ENCODE assay signal across 8 mouse cellular contexts in the genomic region with DNA sequence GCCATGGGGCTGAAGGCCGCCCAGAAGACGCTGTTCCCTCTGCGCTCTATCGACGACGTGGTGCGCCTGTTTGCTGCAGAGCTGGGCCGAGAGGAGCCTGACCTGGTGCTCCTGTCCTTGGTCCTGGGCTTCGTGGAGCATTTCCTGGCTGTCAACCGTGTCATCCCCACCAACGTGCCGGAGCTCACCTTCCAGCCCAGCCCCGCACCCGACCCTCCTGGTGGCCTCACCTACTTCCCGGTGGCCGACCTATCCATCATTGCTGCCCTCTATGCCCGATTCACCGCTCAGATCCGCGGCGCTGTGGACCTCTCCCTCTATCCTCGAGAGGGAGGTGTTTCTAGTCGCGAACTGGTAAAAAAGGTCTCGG. TPM values are rescaled to one million over a fixed set of nuclear protein-coding genes. Genes with fewer than 3 reads are reported as not detected.
DNase-seq lines count a peak whose midpoint lies in the region; ATAC-seq and TF ChIP-seq lines count a peak whose summit lies in the region.

No protein-coding gene starts in this region.

- H3K27ac ChIP-seq in lung, embryonic 15.5 days, result peak overlapping the region; percentile 41
- peak overlapping the region; percentile 53; the same call in 1 of the 2 replicates for H3K27ac ChIP-seq in cerebellum, adult 2 months (ENCODE audit: insufficient read depth, low read length)
- H3K27ac ChIP-seq in heart, embryonic 14.5 days (replicated peaks in 1 of 2; ENCODE audit: control insufficient read depth in 1 of 2, insufficient read depth in 1 of 2, low read depth in 2 of 2, low read length in 2 of 2), result peak overlapping the region in 1 of 2 experiments; percentile 72; a peak in 2 of 4 replicates
- peak overlapping the region; percentile 86 for H3K27ac ChIP-seq in limb, embryonic 10.5 days
- peak overlapping the region; percentile 77 for H3K27ac ChIP-seq in neural tube, embryonic 13.5 days (replicated peaks)

- WGBS in lung, embryonic 15.5 days, result under 1% methylated on average over 19 of the region's 25 CpGs
- under 1% methylated on average over 25 of the region's 25 CpGs for WGBS in cerebellum, adult 2 months
- WGBS in heart, embryonic 14.5 days, result 1% methylated on average over 25 of the region's 25 CpGs
- WGBS in limb, embryonic 10.5 days, result 0% methylated on average over 25 of the region's 25 CpGs
- WGBS in neural tube, embryonic 13.5 days, result under 1% methylated on average over 25 of the region's 25 CpGs

- peak overlapping the region; percentile 86 for H3K4me2 ChIP-seq in lung, embryonic 15.5 days
- peak overlapping the region; percentile 94 for H3K4me2 ChIP-seq in heart, embryonic 14.5 days (ENCODE audit: low read length)
- H3K4me2 ChIP-seq in neural tube, embryonic 13.5 days, result peak overlapping the region; percentile 97

- no peaks in the 10 kb centered on the region for H3K27me3 ChIP-seq in lung, embryonic 15.5 days
- no peaks in the 10 kb centered on the region for H3K27me3 ChIP-seq in cerebellum, adult 2 months (ENCODE audit: control insufficient read depth, insufficient read depth, low read length)
- no peaks in the 10 kb centered on the region for H3K27me3 ChIP-seq in heart, embryonic 14.5 days (ENCODE audit: control insufficient read depth, insufficient read depth, low read length)
- H3K27me3 ChIP-seq in limb, embryonic 10.5 days (ENCODE audit: low read depth, poor library complexity, severe bottlenecking), result no peaks in the 10 kb centered on the region
- H3K27me3 ChIP-seq in neural tube, embryonic 13.5 days, result no peaks in the 10 kb centered on the region

- no peak for DNase-seq in lung, postnatal 14 days
- peak; percentile 40 to 54 for DNase-seq in cerebellum, adult 2 months
- no peak for DNase-seq in limb, embryonic 10.5 days (ENCODE audit: low spot score)
- DNase-seq in right cerebral cortex, postnatal 14 days, result no peak

- no peak for TF ChIP-seq CTCF in cerebellum, adult 2 months (IDR thresholded peaks at IDR 0.05; ENCODE audit: borderline replicate concordance, insufficient read depth, low read depth, low read length)

- peak overlapping the region; percentile 89 for H3K4me3 ChIP-seq in lung, embryonic 15.5 days
- peak overlapping the region; percentile 68 for H3K4me3 ChIP-seq in cerebellum, adult 2 months (replicated peaks; ENCODE audit: insufficient read depth, low read depth, low read length)
- peak overlapping the region; percentile 67 to 93 for H3K4me3 ChIP-seq in heart, embryonic 14.5 days (ENCODE audit: control insufficient read depth in 1 of 2, insufficient read depth in 1 of 2, low read depth in 1 of 2, low read length in 2 of 2)
- H3K4me3 ChIP-seq in limb, embryonic 10.5 days, result peak overlapping the region; percentile 61
- peak overlapping the region; percentile 78 for H3K4me3 ChIP-seq in neural tube, embryonic 13.5 days

- peak overlapping the region; percentile 90 for H3K9ac ChIP-seq in lung, embryonic 15.5 days
- peak overlapping the region; percentile 92 for H3K9ac ChIP-seq in heart, embryonic 14.5 days (ENCODE audit: low read length)
- H3K9ac ChIP-seq in neural tube, embryonic 13.5 days, result peak overlapping the region; percentile 92

- peaks cover 38% of the 10 kb centered on the region for H3K4me1 ChIP-seq in lung, embryonic 15.5 days
- peaks cover 12% of the 10 kb centered on the region for H3K4me1 ChIP-seq in cerebellum, adult 2 months (ENCODE audit: control insufficient read depth, insufficient read depth, low read length)
- H3K4me1 ChIP-seq in heart, embryonic 14.5 days (ENCODE audit: control insufficient read depth in 2 of 2, insufficient read depth in 2 of 2, low read length in 2 of 2), result peaks cover 23 to 24% of the 10 kb centered on the region in 2 experiments
- peaks cover 42% of the 10 kb centered on the region for H3K4me1 ChIP-seq in limb, embryonic 10.5 days
- peaks cover 32% of the 10 kb centered on the region for H3K4me1 ChIP-seq in neural tube, embryonic 13.5 days (replicated peaks)

- TF ChIP-seq POLR2A in cerebellum, adult 2 months (IDR thresholded peaks at IDR 0.05; ENCODE audit: borderline replicate concordance, insufficient read depth, low read length), result no peak

- H3K9me3 ChIP-seq in lung, embryonic 15.5 days, result no peaks in the 10 kb centered on the region
- H3K9me3 ChIP-seq in heart, embryonic 14.5 days (ENCODE audit: control insufficient read depth, low read length), result no peaks in the 10 kb centered on the region
- no peaks in the 10 kb centered on the region for H3K9me3 ChIP-seq in limb, embryonic 10.5 days (replicated peaks)
- no peaks in the 10 kb centered on the region for H3K9me3 ChIP-seq in neural tube, embryonic 13.5 days

- H3K36me3 ChIP-seq in lung, embryonic 15.5 days, result peaks cover 35% of the 10 kb centered on the region
- H3K36me3 ChIP-seq in heart, embryonic 14.5 days (ENCODE audit: control insufficient read depth, insufficient read depth, low read length), result peaks cover 38% of the 10 kb centered on the region
- peaks cover 40% of the 10 kb centered on the region for H3K36me3 ChIP-seq in limb, embryonic 10.5 days
- peaks cover 39% of the 10 kb centered on the region for H3K36me3 ChIP-seq in neural tube, embryonic 13.5 days

- ATAC-seq in lung, embryonic 15.5 days (ENCODE audit: borderline replicate concordance, extremely low read depth, low FRiP score, low TSS enrichment), result peak; percentile 9
- no peak for ATAC-seq in heart, embryonic 14.5 days (ENCODE audit: insufficient number of reproducible peaks, insufficient read depth, low FRiP score, low read depth)
- peak; percentile 49 for ATAC-seq in neural tube, embryonic 13.5 days (ENCODE audit: low read depth)
- ATAC-seq in monocyte, adult 5-6 weeks (replicated peaks; ENCODE audit: insufficient number of reproducible peaks, low FRiP score, low TSS enrichment, poor library complexity, severe bottlenecking), result no peak

RNA-seq across cellular contexts. Expression of a gene that starts 0.7 kb away (rescaled TPM):
- 82.6 and 85.7 TPM in 2 replicates for polyA plus RNA-seq in lung, embryonic 15.5 days (2015; fragmentation: Nextera tagmentation; extraction: Ambion mirVana)
- polyA plus RNA-seq in cerebellum, adult 2 months (2012; rRNA removed), result 84.1 and 85.5 TPM in 2 replicates
- polyA plus RNA-seq in heart, embryonic 14.5 days (2014; fragmentation: Nextera tagmentation; extraction: Ambion mirVana), result 23.3 and 24.1 TPM in 2 replicates
- polyA plus RNA-seq in limb, embryonic 10.5 days (2016; fragmentation: Nextera tagmentation; extraction: Ambion mirVana), result 118 and 120 TPM in 2 replicates
- 71.5 and 73.9 TPM in 2 replicates for polyA plus RNA-seq in neural tube, embryonic 13.5 days (2015; fragmentation: Nextera tagmentation; extraction: Ambion mirVana)
- 14.1 to 22.5 TPM (median 17.8 TPM) in 3 replicates for total RNA-seq in monocyte, adult 5-6 weeks (2017)

RNA-seq across cellular contexts. Expression of a gene that starts 5.5 kb away (rescaled TPM):
- 19.2 and 22.9 TPM in 2 replicates for polyA plus RNA-seq in lung, embryonic 15.5 days (2015; fragmentation: Nextera tagmentation; extraction: Ambion mirVana)
- 317 and 326 TPM in 2 replicates for polyA plus RNA-seq in cerebellum, adult 2 months (2012; rRNA removed)
- 9.0 and 13.0 TPM in 2 replicates for polyA plus RNA-seq in heart, embryonic 14.5 days (2014; fragmentation: Nextera tagmentation; extraction: Ambion mirVana)
- polyA plus RNA-seq in limb, embryonic 10.5 days (2016; fragmentation: Nextera tagmentation; extraction: Ambion mirVana), result 10.4 and 15.2 TPM in 2 replicates
- 13.5 and 17.0 TPM in 2 replicates for polyA plus RNA-seq in neural tube, embryonic 13.5 days (2015; fragmentation: Nextera tagmentation; extraction: Ambion mirVana)
- total RNA-seq in monocyte, adult 5-6 weeks (2017), result 119 to 200 TPM (median 169 TPM) in 3 replicates

RNA-seq across cellular contexts. Expression of a gene that starts 28.0 kb away (rescaled TPM):
- polyA plus RNA-seq in lung, embryonic 15.5 days (2015; fragmentation: Nextera tagmentation; extraction: Ambion mirVana), result 133 and 136 TPM in 2 replicates
- polyA plus RNA-seq in cerebellum, adult 2 months (2012; rRNA removed), result 175 and 196 TPM in 2 replicates
- polyA plus RNA-seq in heart, embryonic 14.5 days (2014; fragmentation: Nextera tagmentation; extraction: Ambion mirVana), result 86.9 and 93.1 TPM in 2 replicates
- 193 and 206 TPM in 2 replicates for polyA plus RNA-seq in limb, embryonic 10.5 days (2016; fragmentation: Nextera tagmentation; extraction: Ambion mirVana)
- polyA plus RNA-seq in neural tube, embryonic 13.5 days (2015; fragmentation: Nextera tagmentation; extraction: Ambion mirVana), result 107 and 119 TPM in 2 replicates
- total RNA-seq in monocyte, adult 5-6 weeks (2017), result 222 to 393 TPM (median 317 TPM) in 3 replicates

RNA-seq across cellular contexts. Expression of a gene that starts 29.2 kb away (rescaled TPM):
- polyA plus RNA-seq in lung, embryonic 15.5 days (2015; fragmentation: Nextera tagmentation; extraction: Ambion mirVana), result 0.77 and 0.92 TPM in 2 replicates
- polyA plus RNA-seq in cerebellum, adult 2 months (2012; rRNA removed), result 33.1 and 36.5 TPM in 2 replicates
- polyA plus RNA-seq in heart, embryonic 14.5 days (2014; fragmentation: Nextera tagmentation; extraction: Ambion mirVana), result 0.43 and 0.78 TPM in 2 replicates
- polyA plus RNA-seq in limb, embryonic 10.5 days (2016; fragmentation: Nextera tagmentation; extraction: Ambion mirVana), result 0.15 and 0.38 TPM in 2 replicates
- 0.26 and 0.57 TPM in 2 replicates for polyA plus RNA-seq in neural tube, embryonic 13.5 days (2015; fragmentation: Nextera tagmentation; extraction: Ambion mirVana)
- 1.9 to 4.3 TPM (median 2.2 TPM) in 3 replicates for total RNA-seq in monocyte, adult 5-6 weeks (2017)

RNA-seq across cellular contexts. Expression of a gene that starts 48.8 kb away (rescaled TPM):
- polyA plus RNA-seq in lung, embryonic 15.5 days (2015; fragmentation: Nextera tagmentation; extraction: Ambion mirVana), result 17.7 and 22.3 TPM in 2 replicates
- 90.1 and 101 TPM in 2 replicates for polyA plus RNA-seq in cerebellum, adult 2 months (2012; rRNA removed)
- 225 and 226 TPM in 2 replicates for polyA plus RNA-seq in heart, embryonic 14.5 days (2014; fragmentation: Nextera tagmentation; extraction: Ambion mirVana)
- 2.5 and 3.0 TPM in 2 replicates for polyA plus RNA-seq in limb, embryonic 10.5 days (2016; fragmentation: Nextera tagmentation; extraction: Ambion mirVana)
- 5.7 and 6.3 TPM in 2 replicates for polyA plus RNA-seq in neural tube, embryonic 13.5 days (2015; fragmentation: Nextera tagmentation; extraction: Ambion mirVana)
- 4.5 to 17.7 TPM (median 7.7 TPM) in 3 replicates for total RNA-seq in monocyte, adult 5-6 weeks (2017)

Comparison
In these comparisons a context has a peak if more than half of its experiments do, and no peak if none do; other contexts are left out.
1. ATAC-seq: peak in lung, embryonic 15.5 days (single experiment) and neural tube, embryonic 13.5 days (single experiment); none in heart, embryonic 14.5 days (single experiment) and monocyte, adult 5-6 weeks (single experiment).
2. DNase-seq: peak in cerebellum, adult 2 months (2 of 2); none in lung, postnatal 14 days (single experiment), limb, embryonic 10.5 days (single experiment) and right cerebral cortex, postnatal 14 days (single experiment).
3. RNA of a gene that starts 5.5 kb away (polyA plus RNA-seq): 317 to 326 TPM in cerebellum, adult 2 months; 19.2 to 22.9 TPM in lung, embryonic 15.5 days, 13.5 to 17.0 TPM in neural tube, embryonic 13.5 days, 10.4 to 15.2 TPM in limb, embryonic 10.5 days and 9.0 to 13.0 TPM in heart, embryonic 14.5 days; every median in the first group is over 10 times any median in the second.
4. Peak in every context shown above with its lines, with median percentiles within 50 percentile points of each other: H3K4me2 ChIP-seq, H3K4me3 ChIP-seq and H3K9ac ChIP-seq.